Mouse (Mus musculus) heart, adult 11 months (tissue): ENCODE data around the gene Prdm13.

Experiments
- DNase-seq: peaks from one replicate; pipeline ENCODE4 v3.0.0; 2022

The Prdm13 gene

DNA sequence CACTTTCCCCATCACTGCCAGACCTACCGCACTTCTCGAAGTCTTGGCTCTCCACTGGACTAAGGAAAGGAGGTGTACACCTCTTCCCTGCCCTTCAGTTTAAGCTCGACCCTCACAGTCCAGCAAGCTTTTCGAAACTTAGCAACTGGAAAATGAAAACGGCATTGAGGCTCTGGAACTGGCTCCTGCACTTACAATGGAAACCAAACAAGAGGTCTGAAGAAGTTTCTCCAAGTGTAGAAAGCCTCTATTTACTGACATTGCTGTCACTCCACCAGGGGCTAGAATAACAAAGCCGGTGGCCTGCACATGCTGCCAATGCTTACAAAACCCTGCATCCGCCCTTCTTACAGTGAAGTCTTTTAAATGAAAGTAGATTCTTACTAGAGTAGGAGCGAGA is 11.1 kb downstream of the Prdm13 start:
- DNase-seq: no peak

DNA sequence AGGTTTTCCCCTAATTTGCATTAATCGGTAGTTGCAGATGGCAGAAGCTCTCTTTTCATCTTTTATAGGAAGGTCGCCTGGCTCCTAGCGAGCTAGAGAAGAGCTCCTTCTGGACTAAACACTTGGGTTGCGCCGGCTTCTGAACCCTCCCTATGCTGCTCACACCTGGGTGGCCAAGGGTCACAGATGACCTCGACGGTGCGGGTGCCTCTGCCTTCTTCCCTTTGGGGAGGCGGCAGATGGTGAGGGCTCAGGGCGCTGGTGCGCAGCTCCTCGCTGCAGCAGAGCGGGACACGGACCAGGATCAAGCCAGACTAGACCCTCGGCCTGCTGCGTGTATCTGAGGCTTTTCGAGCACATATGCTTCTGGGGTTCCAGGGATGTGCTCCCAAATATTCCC is 11.7 kb downstream of the Prdm13 start:
- DNase-seq: no peak

DNA sequence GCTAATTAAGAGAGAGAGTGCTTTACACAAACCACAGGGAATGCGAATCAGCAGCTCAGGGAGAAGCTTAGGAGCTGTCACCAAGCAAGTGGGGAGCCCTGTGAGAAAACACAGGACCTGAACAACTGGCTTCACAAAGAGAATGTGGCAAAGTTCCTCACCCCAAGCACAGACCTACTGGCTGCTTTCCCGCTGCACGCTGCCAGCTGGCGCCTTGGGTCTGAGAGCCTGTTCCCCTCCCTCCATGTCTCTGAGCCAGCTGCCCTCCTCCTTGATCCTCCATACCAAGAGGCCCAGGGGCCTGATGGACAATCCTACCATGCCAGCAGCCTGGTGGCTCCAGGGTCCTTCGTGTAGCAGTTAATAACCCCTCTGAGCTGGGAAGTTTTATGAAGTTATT is 19.8 kb downstream of the Prdm13 start:
- no peak for DNase-seq

DNA sequence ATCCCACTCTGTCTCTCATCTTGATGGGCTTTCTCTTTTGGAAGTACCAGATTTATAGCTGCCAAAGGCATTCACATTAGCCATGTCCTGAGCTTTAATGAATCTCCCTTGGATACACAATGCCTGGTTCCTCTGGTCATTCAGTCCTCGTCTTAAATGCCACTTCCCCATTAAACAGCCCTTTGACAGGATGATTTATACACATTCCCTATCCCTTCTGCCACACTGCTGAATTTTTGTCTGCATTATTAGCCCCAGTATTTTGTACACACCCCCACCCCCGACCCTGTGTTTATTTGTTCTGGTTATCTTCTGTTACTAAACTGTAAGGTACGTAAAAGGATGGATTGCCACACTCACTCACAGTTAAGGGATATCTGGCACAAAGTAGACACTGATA is 27.6 kb downstream of the Prdm13 start:
- DNase-seq: no peak

DNA sequence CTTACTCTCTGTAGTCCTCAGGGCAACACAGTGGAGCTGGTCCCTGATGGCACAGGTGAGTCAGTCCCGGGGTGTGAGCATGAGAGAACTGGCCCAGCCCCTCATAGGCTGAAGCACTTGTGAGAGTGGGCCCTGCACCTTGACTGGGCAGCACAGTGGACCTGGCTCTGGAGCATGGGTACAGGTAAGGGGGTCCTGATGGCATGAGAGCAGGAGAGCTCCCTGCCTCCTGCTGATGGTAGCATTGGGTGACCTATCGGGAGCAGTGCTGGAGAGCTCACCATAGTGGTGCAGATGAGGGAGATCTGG is 56.5 kb downstream of the Prdm13 start:
- no peak for DNase-seq

DNA sequence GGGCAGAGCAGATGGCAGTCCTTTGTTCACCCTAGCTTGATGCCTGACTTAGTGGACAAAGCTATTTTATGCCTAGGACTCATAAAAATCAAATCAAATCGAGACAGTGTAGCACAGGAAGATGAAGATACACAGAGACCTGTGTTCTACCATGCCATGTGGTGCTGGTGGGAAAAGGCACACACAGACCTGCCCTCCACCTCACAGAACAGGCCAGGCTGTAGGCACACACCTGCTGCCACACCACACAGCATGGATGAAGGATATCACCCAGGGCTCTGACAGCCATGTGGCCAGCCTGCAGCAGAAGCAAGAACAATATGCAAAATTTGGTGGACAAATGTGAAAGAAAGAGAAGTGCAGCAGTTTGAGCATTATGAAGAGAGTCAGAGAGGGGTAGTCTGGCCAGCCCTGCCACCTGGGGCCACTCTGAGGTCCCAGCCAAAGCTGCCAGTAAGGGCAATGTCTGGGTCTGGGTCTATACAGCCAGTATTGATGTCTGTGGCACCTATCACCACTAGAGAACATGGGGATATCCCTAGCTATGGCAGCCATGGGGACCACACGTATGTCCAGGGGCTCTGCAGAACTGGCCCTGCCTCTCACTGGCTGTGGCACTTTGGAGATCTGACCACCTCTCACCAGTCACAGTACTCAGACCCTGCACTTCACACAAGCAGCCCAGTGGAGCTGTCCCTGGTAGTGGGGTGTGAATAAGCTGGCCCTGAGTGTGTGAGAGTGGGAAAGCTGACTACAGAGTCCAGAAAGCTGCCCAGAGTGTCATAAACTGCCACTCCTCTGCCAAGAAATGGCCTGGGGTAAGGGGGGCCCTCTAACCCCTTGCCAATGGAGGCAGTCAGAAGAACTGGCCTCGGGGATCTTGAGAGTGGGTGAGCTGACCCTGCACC is 57.1 kb downstream of the Prdm13 start:
- no peak for DNase-seq
